Mouse (Mus musculus): ENCODE measurements at regions not wholly inside any gene's neighbourhood (a gene's known extent, or its start where the extent isn't known, plus 50 kb on each side); places are given as distances from the start of the nearest gene placed in this dataset.

GRCm38 (mm10) chr2:34082486-34082885 lies 194.7 kb upstream of the Mvb12b start:
- no peak for ATAC-seq (replicated peaks)

GRCm38 (mm10) chr2:34080176-34080575 lies 192.4 kb upstream of the Mvb12b start:
- H3K4me1 ChIP-seq, result peaks cover 11% of the 10 kb centered on the region
- H3K27ac ChIP-seq (replicated peaks), result no peak overlapping the region
- no peaks in the 10 kb centered on the region for H3K36me3 ChIP-seq
- H3K4me2 ChIP-seq (replicated peaks), result no peak overlapping the region
- H3K9ac ChIP-seq (replicated peaks), result no peak overlapping the region
- no peak for ATAC-seq (replicated peaks)
- 20% methylated on average over 3 of the region's 3 CpGs for WGBS
- no peaks in the 10 kb centered on the region for H3K9me3 ChIP-seq
- no peaks in the 10 kb centered on the region for H3K27me3 ChIP-seq
- H3K4me3 ChIP-seq, result no peak overlapping the region

More at GRCm38 (mm10) chr2:34082486-34082885, 194.7 kb upstream of the Mvb12b start:
- H3K4me1 ChIP-seq, result peaks cover 27% of the 10 kb centered on the region
- no peak overlapping the region for H3K4me2 ChIP-seq (replicated peaks)
- H3K9me3 ChIP-seq, result no peaks in the 10 kb centered on the region
- no peaks in the 10 kb centered on the region for H3K27me3 ChIP-seq
- 83% methylated on average over 7 of the region's 7 CpGs for WGBS
- H3K36me3 ChIP-seq, result no peaks in the 10 kb centered on the region
- H3K9ac ChIP-seq (replicated peaks), result no peak overlapping the region
- no peak overlapping the region for H3K4me3 ChIP-seq
- no peak overlapping the region for H3K27ac ChIP-seq (replicated peaks)

- H3K27ac ChIP-seq (replicated peaks), result no peak overlapping the region
- H3K9ac ChIP-seq (replicated peaks), result no peak overlapping the region
- no peaks in the 10 kb centered on the region for H3K27me3 ChIP-seq
- no peaks in the 10 kb centered on the region for H3K9me3 ChIP-seq
- no peak for ATAC-seq (replicated peaks)
- H3K4me1 ChIP-seq, result peaks cover 11% of the 10 kb centered on the region
- H3K36me3 ChIP-seq, result no peaks in the 10 kb centered on the region
- 80% methylated on average over 12 of the region's 12 CpGs for whole genome bisulfite sequencing
- no peak overlapping the region for H3K4me2 ChIP-seq (replicated peaks)
- H3K4me3 ChIP-seq, result no peak overlapping the region
Measured at GRCm38 (mm10) chr2:34079282-34079681, 191.5 kb upstream of the Mvb12b start.

GRCm38 (mm10) chr2:34078875-34079262 lies 191.1 kb upstream of the Mvb12b start:
- WGBS, result 70% methylated on average over 4 of the region's 4 CpGs
- Histone ChIP-seq H3K9ac (replicated peaks) (no peak overlapping the region), H3K27me3 (no peaks in the 10 kb centered on the region), H3K4me2 (replicated peaks) (no peak overlapping the region), H3K27ac (replicated peaks) (no peak overlapping the region), H3K4me1 (peaks cover 11% of the 10 kb centered on the region), H3K4me3 (no peak overlapping the region), H3K36me3 (no peaks in the 10 kb centered on the region), H3K9me3 (no peaks in the 10 kb centered on the region)
- no peak for ATAC-seq (replicated peaks)

GRCm38 (mm10) chr2:34078248-34078874 lies 190.6 kb upstream of the Mvb12b start:
- Histone ChIP-seq H3K27ac (replicated peaks) (no peak overlapping the region; the same call in 1 of the 2 replicates), H3K4me1 (peaks cover 11% of the 10 kb centered on the region), H3K36me3 (no peaks in the 10 kb centered on the region), H3K4me2 (replicated peaks) (no peak overlapping the region), H3K9me3 (no peaks in the 10 kb centered on the region), H3K4me3 (no peak overlapping the region), H3K27me3 (no peaks in the 10 kb centered on the region), H3K9ac (replicated peaks) (no peak overlapping the region)
- 0 out of 2 replicates have a peak, but pooled peaks have one; percentile 46 for ATAC-seq (replicated peaks)
- 62% methylated on average over 3 of the region's 3 CpGs for WGBS

- no peak overlapping the region for H3K4me2 ChIP-seq (replicated peaks)
- H3K36me3 ChIP-seq, result no peaks in the 10 kb centered on the region
- WGBS, result 82% methylated on average over 4 of the region's 4 CpGs
- H3K4me1 ChIP-seq, result peaks cover 11% of the 10 kb centered on the region
- ATAC-seq (replicated peaks), result no peak
- no peaks in the 10 kb centered on the region for H3K27me3 ChIP-seq
- no peak overlapping the region for H3K27ac ChIP-seq (replicated peaks)
- H3K9ac ChIP-seq (replicated peaks), result no peak overlapping the region
- H3K4me3 ChIP-seq, result no peak overlapping the region
- H3K9me3 ChIP-seq, result no peaks in the 10 kb centered on the region
Measured at GRCm38 (mm10) chr2:34076346-34076745, 188.6 kb upstream of the Mvb12b start.

GRCm38 (mm10) chr2:34074066-34074465 lies 186.3 kb upstream of the Mvb12b start:
- H3K4me1 ChIP-seq, result peaks cover 11% of the 10 kb centered on the region
- no peak overlapping the region for H3K27ac ChIP-seq (replicated peaks)
- H3K4me3 ChIP-seq, result no peak overlapping the region
- H3K27me3 ChIP-seq, result no peaks in the 10 kb centered on the region
- 77% methylated on average over 3 of the region's 3 CpGs for WGBS
- no peak overlapping the region for H3K9ac ChIP-seq (replicated peaks)
- no peaks in the 10 kb centered on the region for H3K9me3 ChIP-seq
- no peaks in the 10 kb centered on the region for H3K36me3 ChIP-seq
- no peak overlapping the region for H3K4me2 ChIP-seq (replicated peaks)
- no peak for ATAC-seq (replicated peaks)

- Histone ChIP-seq H3K9ac (replicated peaks) (no peak overlapping the region), H3K27me3 (no peaks in the 10 kb centered on the region), H3K4me2 (replicated peaks) (no peak overlapping the region), H3K9me3 (no peaks in the 10 kb centered on the region), H3K4me1 (0 out of 2 replicates have a peak, but pooled peaks cover 4% of the 10 kb centered on the region), H3K27ac (replicated peaks) (peak overlapping the region; percentile 66; the same call in 1 of the 2 replicates), H3K36me3 (no peaks in the 10 kb centered on the region), H3K4me3 (no peak overlapping the region)
- peak; percentile 48 for ATAC-seq (replicated peaks)
- 26% methylated on average over 13 of the region's 13 CpGs for WGBS
Measured at GRCm38 (mm10) chr2:34065592-34065991, 177.8 kb upstream of the Mvb12b start.

GRCm38 (mm10) chr2:34065090-34065489 lies 177.3 kb upstream of the Mvb12b start:
- no peaks in the 10 kb centered on the region for H3K27me3 ChIP-seq
- WGBS, result 47% methylated on average over 10 of the region's 10 CpGs
- no peak overlapping the region for H3K4me2 ChIP-seq (replicated peaks)
- no peak overlapping the region for H3K4me3 ChIP-seq
- peak overlapping the region; percentile 66 for H3K27ac ChIP-seq (replicated peaks)
- H3K36me3 ChIP-seq, result no peaks in the 10 kb centered on the region
- ATAC-seq (replicated peaks), result 0 out of 2 replicates have a peak, but pooled peaks have one; percentile 5
- no peaks in the 10 kb centered on the region for H3K9me3 ChIP-seq
- 0 out of 2 replicates have a peak, but pooled peaks cover 4% of the 10 kb centered on the region for H3K4me1 ChIP-seq
- H3K9ac ChIP-seq (replicated peaks), result no peak overlapping the region

- H3K9me3 ChIP-seq, result no peaks in the 10 kb centered on the region
- H3K4me1 ChIP-seq, result peaks cover 5% of the 10 kb centered on the region; the same call in 1 of the 2 replicates
- peak overlapping the region; percentile 20; the same call in 1 of the 2 replicates for H3K4me2 ChIP-seq (replicated peaks)
- no peak for ATAC-seq (replicated peaks)
- no peak overlapping the region for H3K4me3 ChIP-seq
- peak overlapping the region; percentile 74 for H3K27ac ChIP-seq (replicated peaks)
- H3K9ac ChIP-seq (replicated peaks), result no peak overlapping the region
- no peaks in the 10 kb centered on the region for H3K27me3 ChIP-seq
- no peaks in the 10 kb centered on the region for H3K36me3 ChIP-seq
- WGBS, result 53% methylated on average over 13 of the region's 13 CpGs
Measured at GRCm38 (mm10) chr2:34056552-34056951, 168.8 kb upstream of the Mvb12b start.

- no peak overlapping the region for H3K27ac ChIP-seq (replicated peaks)
- no peaks in the 10 kb centered on the region for H3K36me3 ChIP-seq
- 86% methylated on average over 5 of the region's 5 CpGs for WGBS
- H3K4me3 ChIP-seq, result no peak overlapping the region
- no peak overlapping the region for H3K9ac ChIP-seq (replicated peaks)
- H3K4me1 ChIP-seq, result no peaks in the 10 kb centered on the region
- ATAC-seq (replicated peaks), result no peak
- H3K27me3 ChIP-seq, result no peaks in the 10 kb centered on the region
- H3K9me3 ChIP-seq, result no peaks in the 10 kb centered on the region
- H3K4me2 ChIP-seq (replicated peaks), result no peak overlapping the region
Measured at GRCm38 (mm10) chr2:34043064-34043463, 155.3 kb upstream of the Mvb12b start.

GRCm38 (mm10) chr2:34042336-34042735 lies 154.6 kb upstream of the Mvb12b start:
- Histone ChIP-seq H3K4me3 (no peak overlapping the region), H3K9me3 (no peaks in the 10 kb centered on the region), H3K4me2 (replicated peaks) (no peak overlapping the region), H3K36me3 (no peaks in the 10 kb centered on the region), H3K27ac (replicated peaks) (no peak overlapping the region), H3K4me1 (no peaks in the 10 kb centered on the region), H3K9ac (replicated peaks) (no peak overlapping the region), H3K27me3 (no peaks in the 10 kb centered on the region)
- WGBS, result 60% methylated on average over 7 of the region's 7 CpGs
- no peak for ATAC-seq (replicated peaks)

- H3K27me3 ChIP-seq, result no peaks in the 10 kb centered on the region
- no peak overlapping the region for H3K4me3 ChIP-seq
- H3K27ac ChIP-seq (replicated peaks), result no peak overlapping the region
- H3K4me1 ChIP-seq, result no peaks in the 10 kb centered on the region
- H3K36me3 ChIP-seq, result no peaks in the 10 kb centered on the region
- ATAC-seq (replicated peaks), result no peak
- H3K9me3 ChIP-seq, result no peaks in the 10 kb centered on the region
- WGBS, result 46% methylated on average over 8 of the region's 8 CpGs
- no peak overlapping the region for H3K9ac ChIP-seq (replicated peaks)
- H3K4me2 ChIP-seq (replicated peaks), result no peak overlapping the region
Measured at GRCm38 (mm10) chr2:34038982-34039381, 151.2 kb upstream of the Mvb12b start.
